Mouse (Mus musculus) lung, postnatal 0 days (tissue): ENCODE results near the gene Prmt7.

Experiments
- CTCF ChIP-seq: IDR thresholded peaks from 2 replicates; pipeline ENCODE4 v1.5.1; 2016; ENCODE audit warnings: antibody characterized with exemption, mild to moderate bottlenecking
- EP300 ChIP-seq: IDR thresholded peaks from 2 replicates; pipeline ENCODE4 v1.6.1; 2016; ENCODE audit warnings: antibody characterized with exemption, mild to moderate bottlenecking, control low read depth

DNA sequence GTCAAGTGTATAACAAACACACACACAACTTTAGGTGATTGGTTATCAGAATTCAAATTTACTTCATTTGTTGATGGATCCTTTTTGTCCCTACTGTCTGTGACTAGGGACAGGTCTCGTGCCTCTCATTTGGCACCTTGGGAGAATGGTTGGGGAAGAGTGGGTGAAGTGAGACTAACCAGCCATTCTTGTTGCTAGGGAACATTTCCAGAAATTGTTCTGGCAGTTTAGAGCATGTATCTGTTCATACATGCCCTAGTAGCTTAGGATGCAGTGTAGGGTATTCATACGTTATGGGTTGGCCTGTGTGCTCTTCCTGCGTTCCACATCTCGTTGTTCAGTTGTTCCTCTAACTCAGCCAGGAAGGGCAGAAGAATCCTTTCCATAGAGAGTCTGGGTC lies 21.6 kb upstream of the Prmt7 start:
- TF ChIP-seq CTCF (no peak), EP300 (no peak)
